Mouse (Mus musculus): Measurements from ENCODE around the gene Brd3os. TPM values are rescaled to one million over a fixed set of nuclear protein-coding genes. Genes with fewer than 3 reads are reported as not detected.

Gene Brd3os
- polyA plus RNA-seq, 1 experiment from 2014 or later, result 14.4 TPM

GRCm38 (mm10) chr2:27426855-27427457 lies 15.2 kb upstream of the Brd3os start, which contains the start of gene Vav2:
Gene Vav2, minus strand, starts transcription at chr2:27427033.
- Histone ChIP-seq H3K4me1 (replicated peaks; ENCODE audit: control insufficient read depth, insufficient read depth, low read length) (peaks cover 15% of the 10 kb centered on the region), H3K9me3 (ENCODE audit: control insufficient read depth, low read length) (no peaks in the 10 kb centered on the region), H3K4me3 (ENCODE audit: low read depth, low read length) (peak within 1 kb of the TSS; percentile 70), H3K27me3 (ENCODE audit: control insufficient read depth, insufficient read depth, low read length) (no peaks in the 10 kb centered on the region), H3K4me2 (ENCODE audit: low read depth, low read length, severe bottlenecking) (peak within 1 kb of the TSS; percentile 99), H3K36me3 (ENCODE audit: control insufficient read depth, insufficient read depth, low read length) (no peaks in the 10 kb centered on the region), H3K27ac (ENCODE audit: low read depth, low read length) (peak within 1 kb of the TSS; percentile 88), H3K9ac (ENCODE audit: low read length) (peak within 1 kb of the TSS; percentile 95)
- WGBS, result 0% methylated on average over 57 of the region's 58 CpGs
- DNase-seq (ENCODE audit: low spot score), result peak; percentile 97
- ATAC-seq (replicated peaks; ENCODE audit: low FRiP score), result peak; percentile 92

GRCm38 (mm10) chr2:27428071-27428470 lies 14.1 kb upstream of the Brd3os start:
- Histone ChIP-seq H3K4me1 (replicated peaks; ENCODE audit: control insufficient read depth, insufficient read depth, low read length) (peaks cover 13% of the 10 kb centered on the region), H3K4me3 (ENCODE audit: low read depth, low read length) (no peak overlapping the region), H3K27me3 (ENCODE audit: control insufficient read depth, insufficient read depth, low read length) (no peaks in the 10 kb centered on the region), H3K4me2 (ENCODE audit: low read depth, low read length, severe bottlenecking) (no peak overlapping the region), H3K36me3 (ENCODE audit: control insufficient read depth, insufficient read depth, low read length) (no peaks in the 10 kb centered on the region), H3K9ac (ENCODE audit: low read length) (no peak overlapping the region), H3K9me3 (ENCODE audit: control insufficient read depth, low read length) (no peaks in the 10 kb centered on the region), H3K27ac (ENCODE audit: low read depth, low read length) (no peak overlapping the region)
- no peak for ATAC-seq (replicated peaks; ENCODE audit: low FRiP score)
- peak; percentile 91 for DNase-seq (ENCODE audit: low spot score)
- 0% methylated on average over 4 of the region's 4 CpGs for WGBS

- Histone ChIP-seq H3K4me1 (replicated peaks; ENCODE audit: control insufficient read depth, insufficient read depth, low read length) (peaks cover 7% of the 10 kb centered on the region), H3K4me2 (ENCODE audit: low read depth, low read length, severe bottlenecking) (no peak overlapping the region), H3K9ac (ENCODE audit: low read length) (no peak overlapping the region), H3K27ac (ENCODE audit: low read depth, low read length) (no peak overlapping the region), H3K27me3 (ENCODE audit: control insufficient read depth, insufficient read depth, low read length) (no peaks in the 10 kb centered on the region), H3K4me3 (ENCODE audit: low read depth, low read length) (no peak overlapping the region), H3K36me3 (ENCODE audit: control insufficient read depth, insufficient read depth, low read length) (no peaks in the 10 kb centered on the region), H3K9me3 (ENCODE audit: control insufficient read depth, low read length) (no peaks in the 10 kb centered on the region)
- DNase-seq (ENCODE audit: low spot score) (no peak), ATAC-seq (replicated peaks; ENCODE audit: low FRiP score) (no peak)
- WGBS, result 89% methylated on average over 7 of the region's 7 CpGs
Measured at GRCm38 (mm10) chr2:27430621-27431020, 11.5 kb upstream of the Brd3os start.

- DNase-seq (ENCODE audit: low spot score) (no peak), ATAC-seq (replicated peaks; ENCODE audit: low FRiP score) (no peak)
- Histone ChIP-seq H3K27ac (ENCODE audit: low read depth, low read length) (no peak overlapping the region), H3K4me3 (ENCODE audit: low read depth, low read length) (no peak overlapping the region), H3K4me1 (replicated peaks; ENCODE audit: control insufficient read depth, insufficient read depth, low read length) (peaks cover 3% of the 10 kb centered on the region), H3K36me3 (ENCODE audit: control insufficient read depth, insufficient read depth, low read length) (no peaks in the 10 kb centered on the region), H3K9ac (ENCODE audit: low read length) (no peak overlapping the region), H3K9me3 (ENCODE audit: control insufficient read depth, low read length) (no peaks in the 10 kb centered on the region), H3K4me2 (ENCODE audit: low read depth, low read length, severe bottlenecking) (no peak overlapping the region), H3K27me3 (ENCODE audit: control insufficient read depth, insufficient read depth, low read length) (no peaks in the 10 kb centered on the region)
- WGBS, result 82% methylated on average over 2 of the region's 2 CpGs
Measured at GRCm38 (mm10) chr2:27432599-27432998, 9.5 kb upstream of the Brd3os start.

GRCm38 (mm10) chr2:27437876-27438275 lies 4.2 kb upstream of the Brd3os start:
- H3K36me3 ChIP-seq (ENCODE audit: control insufficient read depth, insufficient read depth, low read length), result no peaks in the 10 kb centered on the region
- WGBS, result 61% methylated on average over 1 of the region's 1 CpGs
- H3K27me3 ChIP-seq (ENCODE audit: control insufficient read depth, insufficient read depth, low read length), result no peaks in the 10 kb centered on the region
- no peak overlapping the region for H3K27ac ChIP-seq (ENCODE audit: low read depth, low read length)
- DNase-seq (ENCODE audit: low spot score), result no peak
- ATAC-seq (replicated peaks; ENCODE audit: low FRiP score), result no peak
- no peak overlapping the region for H3K4me2 ChIP-seq (ENCODE audit: low read depth, low read length, severe bottlenecking)
- no peak overlapping the region for H3K9ac ChIP-seq (ENCODE audit: low read length)
- no peaks in the 10 kb centered on the region for H3K9me3 ChIP-seq (ENCODE audit: control insufficient read depth, low read length)
- H3K4me3 ChIP-seq (ENCODE audit: low read depth, low read length), result no peak overlapping the region
- H3K4me1 ChIP-seq (replicated peaks; ENCODE audit: control insufficient read depth, insufficient read depth, low read length), result no peaks in the 10 kb centered on the region; the same call in 1 of the 2 replicates

GRCm38 (mm10) chr2:27438281-27438680 lies 3.8 kb upstream of the Brd3os start:
- Histone ChIP-seq H3K9ac (ENCODE audit: low read length) (no peak overlapping the region), H3K27ac (ENCODE audit: low read depth, low read length) (no peak overlapping the region), H3K4me2 (ENCODE audit: low read depth, low read length, severe bottlenecking) (no peak overlapping the region), H3K4me1 (replicated peaks; ENCODE audit: control insufficient read depth, insufficient read depth, low read length) (no peaks in the 10 kb centered on the region; the same call in 1 of the 2 replicates), H3K36me3 (ENCODE audit: control insufficient read depth, insufficient read depth, low read length) (no peaks in the 10 kb centered on the region), H3K4me3 (ENCODE audit: low read depth, low read length) (no peak overlapping the region), H3K9me3 (ENCODE audit: control insufficient read depth, low read length) (no peaks in the 10 kb centered on the region), H3K27me3 (ENCODE audit: control insufficient read depth, insufficient read depth, low read length) (no peaks in the 10 kb centered on the region)
- ATAC-seq (replicated peaks; ENCODE audit: low FRiP score) (no peak), DNase-seq (ENCODE audit: low spot score) (no peak)
- 30% methylated on average over 11 of the region's 11 CpGs for WGBS

- Histone ChIP-seq H3K27me3 (ENCODE audit: control insufficient read depth, insufficient read depth, low read length) (no peaks in the 10 kb centered on the region), H3K36me3 (ENCODE audit: control insufficient read depth, insufficient read depth, low read length) (no peaks in the 10 kb centered on the region), H3K4me2 (ENCODE audit: low read depth, low read length, severe bottlenecking) (peak overlapping the region; percentile 72), H3K4me1 (replicated peaks; ENCODE audit: control insufficient read depth, insufficient read depth, low read length) (no peaks in the 10 kb centered on the region; the same call in 1 of the 2 replicates), H3K9me3 (ENCODE audit: control insufficient read depth, low read length) (no peaks in the 10 kb centered on the region), H3K9ac (ENCODE audit: low read length) (peak overlapping the region; percentile 66), H3K27ac (ENCODE audit: low read depth, low read length) (no peak overlapping the region), H3K4me3 (ENCODE audit: low read depth, low read length) (peak overlapping the region; percentile 66)
- DNase-seq (ENCODE audit: low spot score), result no peak
- WGBS, result 32% methylated on average over 20 of the region's 20 CpGs
- ATAC-seq (replicated peaks; ENCODE audit: low FRiP score), result peak; percentile 69
Measured at GRCm38 (mm10) chr2:27442708-27443449, 755 bp downstream of the Brd3os start.

- Histone ChIP-seq H3K4me2 (ENCODE audit: low read depth, low read length, severe bottlenecking) (no peak overlapping the region), H3K9me3 (ENCODE audit: control insufficient read depth, low read length) (no peaks in the 10 kb centered on the region), H3K9ac (ENCODE audit: low read length) (no peak overlapping the region), H3K27me3 (ENCODE audit: control insufficient read depth, insufficient read depth, low read length) (no peaks in the 10 kb centered on the region), H3K36me3 (ENCODE audit: control insufficient read depth, insufficient read depth, low read length) (peaks cover 4% of the 10 kb centered on the region; the same call in 1 of the 2 replicates), H3K4me3 (ENCODE audit: low read depth, low read length) (no peak overlapping the region), H3K4me1 (replicated peaks; ENCODE audit: control insufficient read depth, insufficient read depth, low read length) (no peaks in the 10 kb centered on the region; the same call in 1 of the 2 replicates), H3K27ac (ENCODE audit: low read depth, low read length) (no peak overlapping the region)
- ATAC-seq (replicated peaks; ENCODE audit: low FRiP score) (no peak), DNase-seq (ENCODE audit: low spot score) (no peak)
- WGBS, result 68% methylated on average over 5 of the region's 5 CpGs
Measured at GRCm38 (mm10) chr2:27443450-27443708, 1.3 kb downstream of the Brd3os start.

- ATAC-seq (replicated peaks; ENCODE audit: low FRiP score) (no peak), DNase-seq (ENCODE audit: low spot score) (no peak)
- 97% methylated on average over 3 of the region's 3 CpGs for WGBS
- peaks cover 16% of the 10 kb centered on the region; the same call in 1 of the 2 replicates for H3K36me3 ChIP-seq (ENCODE audit: control insufficient read depth, insufficient read depth, low read length)
- H3K4me1 ChIP-seq (replicated peaks; ENCODE audit: control insufficient read depth, insufficient read depth, low read length), result no peaks in the 10 kb centered on the region; the same call in 1 of the 2 replicates
- no peak overlapping the region for H3K4me2 ChIP-seq (ENCODE audit: low read depth, low read length, severe bottlenecking)
- no peaks in the 10 kb centered on the region for H3K27me3 ChIP-seq (ENCODE audit: control insufficient read depth, insufficient read depth, low read length)
- H3K9ac ChIP-seq (ENCODE audit: low read length), result no peak overlapping the region
- no peak overlapping the region for H3K4me3 ChIP-seq (ENCODE audit: low read depth, low read length)
- H3K9me3 ChIP-seq (ENCODE audit: control insufficient read depth, low read length), result no peaks in the 10 kb centered on the region
- H3K27ac ChIP-seq (ENCODE audit: low read depth, low read length), result no peak overlapping the region
Measured at GRCm38 (mm10) chr2:27445910-27446309, 3.8 kb downstream of the Brd3os start.

All from forebrain, embryonic 11.5 days (tissue).